Mouse (Mus musculus): ENCODE data around the gene Gm10643.

DNA sequence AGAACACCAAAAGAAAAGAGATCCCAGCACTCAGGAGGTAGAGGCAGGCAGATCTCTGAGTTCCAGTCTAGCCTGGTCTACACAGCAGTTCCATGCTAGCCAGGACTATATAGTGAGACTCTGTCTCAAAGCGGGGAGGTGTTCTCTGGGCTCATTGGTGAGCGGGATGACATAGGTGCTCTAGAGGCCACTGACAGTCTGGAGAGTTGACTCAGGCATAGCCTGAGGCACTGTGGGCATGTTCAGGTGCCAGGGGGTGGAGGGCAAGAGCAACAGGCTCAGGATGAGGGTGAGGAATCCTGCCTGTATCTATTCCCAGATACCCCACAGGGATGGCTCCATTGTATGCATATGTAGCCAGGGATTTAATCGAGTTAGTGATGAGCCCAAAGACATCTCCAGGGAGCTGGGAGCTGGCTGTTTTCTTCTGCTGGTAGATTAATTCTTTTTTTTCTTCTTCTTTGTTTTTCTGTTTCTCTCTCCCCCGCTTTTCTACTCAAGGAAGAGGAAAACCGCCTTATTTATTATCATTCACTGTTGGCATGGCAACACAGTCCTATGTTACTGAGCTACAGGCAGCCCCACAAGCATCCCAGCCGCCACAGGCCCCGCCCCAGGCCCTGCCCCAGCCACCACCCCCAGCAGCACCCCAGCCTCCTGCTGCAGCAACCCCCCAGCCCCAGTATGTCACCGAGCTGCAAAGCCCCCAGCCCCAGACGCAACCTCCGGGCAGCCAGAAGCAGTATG is 8.5 kb upstream of the Gm10643 start:
- TF ChIP-seq MYOG (IDR thresholded peaks at IDR 0.05; ENCODE audit: control insufficient read depth, extremely low read depth, insufficient read length) (no peak), CTCF (IDR thresholded peaks at IDR 0.05; ENCODE audit: control insufficient read depth, insufficient read depth, insufficient read length) (no peak), MYOD1 (IDR thresholded peaks at IDR 0.05; ENCODE audit: control insufficient read depth, insufficient read length, low read depth) (no peak), CEBPB (IDR thresholded peaks at IDR 0.05; ENCODE audit: low read depth) (no peak), MAX (IDR thresholded peaks at IDR 0.05) (no peak)

Data from C2C12 (cell line).